Mouse (Mus musculus) liver, embryonic 14.5 days (tissue): ENCODE data around the gene Kcna10.

Source experiments
- CTCF ChIP-seq: IDR thresholded peaks from 2 replicates; pipeline ENCODE4 v1.5.1; 2016; ENCODE audit warnings: antibody characterized with exemption, low read depth, control low read depth
- EP300 ChIP-seq: IDR thresholded peaks from 2 replicates; pipeline ENCODE4 v1.6.1; 2016; ENCODE audit warnings: antibody characterized with exemption, low read depth

- TF ChIP-seq CTCF (no peak), EP300 (no peak)
These were observed 48.3 kb downstream of the Kcna10 start for GRCm38 (mm10) chr3:107231202-107231601.
